Mouse (Mus musculus): ENCODE results near the gene Cpsf4l.

- TF ChIP-seq POLR2A (IDR thresholded peaks at IDR 0.05; ENCODE audit: borderline replicate concordance, extremely low read depth, insufficient read depth, insufficient read length, poor library complexity, severe bottlenecking), result no peak
- no peak for TF ChIP-seq CTCF (IDR thresholded peaks at IDR 0.05; ENCODE audit: borderline replicate concordance, extremely low read depth, insufficient read depth, insufficient read length)
Measured at GRCm38 (mm10) chr11:113752158-113752661, 42.4 kb upstream of the Cpsf4l start.

All from brain, embryonic 14.5 days (tissue).